Mouse (Mus musculus) forebrain, embryonic 14.5 days (tissue): Measurements from ENCODE around the gene Casq1. TPM values are rescaled to one million over a fixed set of nuclear protein-coding genes. Genes with fewer than 3 reads are reported as not detected.
"Not testable (repeated sequence)": the region's sequence is repeated elsewhere in the genome, so short reads cannot be mapped to it uniquely, and the experiment has no call there.

Experiments
- ATAC-seq: fragments of 200-750 bp; cut with Nextera tagmentation; 2 replicates; pipeline ENCODE4 v1.8.0; 2017; ENCODE audit warnings: mild to moderate bottlenecking, moderate library complexity
- DNase-seq: peaks from one replicate; pipeline ENCODE4 v3.0.0-alpha.2; 2015; ENCODE audit warnings: low spot score
- H3K27ac ChIP-seq: fragments of 300-500 bp; sonication (generic); 2 replicates; pipeline ENCODE4 v1.5.1; 2014; ENCODE audit warnings: low read depth, mild to moderate bottlenecking, control low read depth, low read length, moderate library complexity
- H3K27me3 ChIP-seq: fragments of 300-500 bp; sonication (generic); replicated peaks from 2 replicates; pipeline ENCODE4 v1.6.1; 2014; ENCODE audit warnings: low read length, control low read depth, mixed read lengths; ENCODE audit not compliant: control insufficient read depth, insufficient read depth
- H3K36me3 ChIP-seq: fragments of 300-500 bp; sonication (generic); 2 replicates; pipeline ENCODE4 v1.6.1; 2014; ENCODE audit warnings: low read length, control low read depth; ENCODE audit not compliant: control insufficient read depth, insufficient read depth
- H3K4me1 ChIP-seq: fragments of 300-500 bp; sonication (generic); 2 replicates; pipeline ENCODE4 v1.6.1; 2014; ENCODE audit warnings: antibody characterized with exemption, low read length, control low read depth; ENCODE audit not compliant: control insufficient read depth, insufficient read depth
- H3K4me2 ChIP-seq: fragments of 300-500 bp; sonication (generic); 2 replicates; pipeline ENCODE4 v1.6.1; 2014; ENCODE audit warnings: mild to moderate bottlenecking, control low read depth, low read length
- H3K4me3 ChIP-seq: fragments of 300-500 bp; sonication (generic); 2 replicates; pipeline ENCODE4 v1.5.1; 2014; ENCODE audit warnings: low read depth, low read length, control low read depth
- H3K9ac ChIP-seq: fragments of 300-500 bp; sonication (generic); 2 replicates; pipeline ENCODE4 v1.6.1; 2014; ENCODE audit warnings: mild to moderate bottlenecking, low read length, control low read depth, moderate library complexity
- H3K9me3 ChIP-seq: fragments of 300-500 bp; sonication (generic); replicated peaks from 2 replicates; pipeline ENCODE4 v1.6.1; 2016; ENCODE audit warnings: low read length, control low read depth, mixed read lengths; ENCODE audit not compliant: control insufficient read depth
- WGBS: fragments of 180-500 bp; shearing (Covaris S2); extraction: QIAGEN DNeasy Blood & Tissue Kit; methylation state at CpG from one replicate; pipeline ENCODE4 v1.1.7; 2014; 5-methylcytosine and 5-hydroxymethylcytosine counted together
- polyA plus RNA-seq: library from polyadenylated mRNA; unstranded; fragments of >200 nt; fragmentation: Nextera tagmentation; extraction: Ambion mirVana; gene quantifications from 2 replicates; pipeline ENCODE4 v1.2.1, GENCODE M21; 2014

The Casq1 gene
- 3.8 and 4.0 TPM in 2 replicates for polyA plus RNA-seq

GRCm38 (mm10) chr1:172219451-172220406, at the start of gene Casq1:
Gene Casq1, minus strand, starts transcription at chr1:172219868.
- H3K4me2 ChIP-seq, result no peak within 1 kb of the TSS
- H3K4me3 ChIP-seq, result no peak within 1 kb of the TSS
- H3K27me3 ChIP-seq, result no peaks in the 10 kb centered on the region
- ATAC-seq (peak; percentile 16), DNase-seq (no peak)
- peaks cover 44% of the 10 kb centered on the region for H3K4me1 ChIP-seq
- H3K9me3 ChIP-seq, result no peaks in the 10 kb centered on the region
- peak within 1 kb of the TSS; percentile 40; the same call in 1 of the 2 replicates for H3K9ac ChIP-seq
- H3K36me3 ChIP-seq, result no peaks in the 10 kb centered on the region
- 78% methylated on average over 19 of the region's 19 CpGs for WGBS
- peak within 1 kb of the TSS; percentile 73 for H3K27ac ChIP-seq

- H3K27ac ChIP-seq, result peak within 1 kb of the TSS; percentile 45
- ATAC-seq (peak; percentile 62), DNase-seq (peak; percentile 39)
- no peak within 1 kb of the TSS for H3K4me3 ChIP-seq
- no peak within 1 kb of the TSS for H3K4me2 ChIP-seq
- H3K27me3 ChIP-seq, result no peaks in the 10 kb centered on the region
- no peaks in the 10 kb centered on the region for H3K4me1 ChIP-seq
- 8% methylated on average over 8 of the region's 8 CpGs for WGBS
- no peaks in the 10 kb centered on the region for H3K9me3 ChIP-seq
- no peaks in the 10 kb centered on the region for H3K36me3 ChIP-seq
- H3K9ac ChIP-seq, result no peak within 1 kb of the TSS
Measured at GRCm38 (mm10) chr1:172261477-172262078, 41.9 kb upstream of the Casq1 start, which contains the start of gene Igsf8. Gene Igsf8, plus strand, starts transcription at chr1:172261641.

GRCm38 (mm10) chr1:172258314-172258713, 38.6 kb upstream of the Casq1 start, which contains the start of gene Atp1a4:
Gene Atp1a4, minus strand, starts transcription at chr1:172258414.
- Histone ChIP-seq H3K9ac (no peak within 1 kb of the TSS), H3K4me2 (no peak within 1 kb of the TSS), H3K4me1 (no peaks in the 10 kb centered on the region), H3K36me3 (no peaks in the 10 kb centered on the region), H3K9me3 (no peaks in the 10 kb centered on the region), H3K4me3 (no peak within 1 kb of the TSS), H3K27ac (no peak within 1 kb of the TSS), H3K27me3 (no peaks in the 10 kb centered on the region)
- 89% methylated on average over 6 of the region's 6 CpGs for WGBS
- DNase-seq (no peak), ATAC-seq (no peak)

GRCm38 (mm10) chr1:172247679-172248078, 28.0 kb upstream of the Casq1 start:
- Histone ChIP-seq H3K27ac (no peak overlapping the region), H3K27me3 (no peaks in the 10 kb centered on the region), H3K4me2 (no peak overlapping the region), H3K9me3 (no peaks in the 10 kb centered on the region), H3K4me3 (no peak overlapping the region), H3K9ac (no peak overlapping the region), H3K36me3 (no peaks in the 10 kb centered on the region), H3K4me1 (peaks cover 8% of the 10 kb centered on the region; the same call in 1 of the 2 replicates)
- ATAC-seq (peak; percentile 74), DNase-seq (peak; percentile 61)
- 42% methylated on average over 2 of the region's 2 CpGs for WGBS

- H3K27ac ChIP-seq, result no peak overlapping the region
- no peaks in the 10 kb centered on the region for H3K9me3 ChIP-seq
- ATAC-seq, result no peak
- H3K27me3 ChIP-seq, result no peaks in the 10 kb centered on the region
- no peak overlapping the region for H3K9ac ChIP-seq
- no peaks in the 10 kb centered on the region for H3K36me3 ChIP-seq
- H3K4me1 ChIP-seq, result peaks cover 8% of the 10 kb centered on the region; the same call in 1 of the 2 replicates
- no peak for DNase-seq
- no peak overlapping the region for H3K4me3 ChIP-seq
- 62% methylated on average over 4 of the region's 4 CpGs for WGBS
- H3K4me2 ChIP-seq, result no peak overlapping the region
Measured at GRCm38 (mm10) chr1:172247216-172247615, 27.5 kb upstream of the Casq1 start.

GRCm38 (mm10) chr1:172244645-172245044, 25.0 kb upstream of the Casq1 start:
- not testable (repeated sequence) for DNase-seq

GRCm38 (mm10) chr1:172243547-172244205, 24.0 kb upstream of the Casq1 start:
- peaks cover 12% of the 10 kb centered on the region; the same call in 1 of the 2 replicates for H3K4me1 ChIP-seq
- no peaks in the 10 kb centered on the region for H3K9me3 ChIP-seq
- WGBS, result 31% methylated on average over 16 of the region's 16 CpGs
- no peaks in the 10 kb centered on the region for H3K36me3 ChIP-seq
- H3K4me3 ChIP-seq, result no peak overlapping the region
- no peak overlapping the region for H3K27ac ChIP-seq
- no peak for ATAC-seq
- H3K4me2 ChIP-seq, result peak overlapping the region; percentile 20; the same call in 1 of the 2 replicates
- H3K27me3 ChIP-seq, result no peaks in the 10 kb centered on the region
- 0 out of 2 replicates have a peak overlapping the region, but pooled peaks have one; percentile 5 for H3K9ac ChIP-seq
- no peak for DNase-seq

More at GRCm38 (mm10) chr1:172244645-172245044, 25.0 kb upstream of the Casq1 start:
- not testable (repeated sequence) for H3K36me3 ChIP-seq, ATAC-seq, H3K9me3 ChIP-seq, H3K9ac ChIP-seq, H3K4me3 ChIP-seq, H3K27me3 ChIP-seq, H3K27ac ChIP-seq
- WGBS, result 56% methylated on average over 23 of the region's 23 CpGs
- peak overlapping the region; percentile 20; the same call in 1 of the 2 replicates for H3K4me2 ChIP-seq
- peaks cover 12% of the 10 kb centered on the region; the same call in 1 of the 2 replicates for H3K4me1 ChIP-seq

- 9% methylated on average over 2 of the region's 2 CpGs for WGBS
- H3K27me3 ChIP-seq, result no peaks in the 10 kb centered on the region
- no peak overlapping the region for H3K4me3 ChIP-seq
- H3K4me2 ChIP-seq, result no peak overlapping the region
- peak; percentile 93 for ATAC-seq
- DNase-seq, result peak; percentile 85
- peaks cover 12% of the 10 kb centered on the region; the same call in 1 of the 2 replicates for H3K4me1 ChIP-seq
- peak overlapping the region; percentile 50; the same call in 1 of the 2 replicates for H3K27ac ChIP-seq
- no peaks in the 10 kb centered on the region for H3K9me3 ChIP-seq
- H3K36me3 ChIP-seq, result no peaks in the 10 kb centered on the region
- no peak overlapping the region for H3K9ac ChIP-seq
Measured at GRCm38 (mm10) chr1:172242401-172242800, 22.7 kb upstream of the Casq1 start.
